Mouse (Mus musculus) mature B cell (primary cell): ENCODE results near the gene Armh3.
"Not testable (repeated sequence)": the region's sequence is repeated elsewhere in the genome, so short reads cannot be mapped to it uniquely, and the experiment has no call there.

ENCODE experiments used
- in situ Hi-C: fragments of 300-500 bp; cut with MboI; formaldehyde crosslinking; loops from 2 replicates; pipeline ENCODE4 v1.14.3; 2019

The Armh3 gene

DNA sequence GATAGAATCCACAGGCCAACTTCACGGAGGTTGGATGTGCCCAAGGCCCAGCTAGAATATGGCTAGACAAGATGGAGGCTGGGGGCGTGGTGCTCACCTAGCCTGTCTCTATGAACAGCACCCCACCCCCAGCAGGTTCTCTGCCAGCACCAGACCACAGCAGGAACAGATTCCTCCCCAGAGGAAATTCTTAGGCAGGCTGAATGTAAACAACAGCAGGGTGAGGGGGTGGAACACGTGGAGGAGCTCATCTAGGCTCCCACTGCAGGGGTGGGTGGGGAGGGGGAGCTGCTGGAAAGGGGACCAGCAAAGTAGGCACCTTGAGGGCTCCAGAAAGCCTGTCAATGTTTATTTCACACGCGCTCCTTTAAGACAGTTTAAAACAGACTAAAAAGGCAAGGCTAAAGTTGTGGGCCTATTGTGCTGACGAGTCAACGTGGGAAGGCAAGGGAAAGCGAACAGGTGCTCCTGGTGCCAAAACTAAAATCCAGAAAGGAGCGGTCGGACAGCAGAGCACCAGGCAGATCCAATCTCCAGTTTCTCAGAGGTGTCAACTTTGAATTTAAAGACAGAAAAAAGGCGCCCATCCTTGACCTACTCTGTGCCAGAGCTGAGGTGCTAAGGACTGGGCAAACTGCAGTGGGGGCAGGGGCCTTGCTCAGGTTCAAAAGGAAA lies 180.3 kb downstream of the Armh3 start:
- in situ Hi-C loops, result no loop called here

DNA sequence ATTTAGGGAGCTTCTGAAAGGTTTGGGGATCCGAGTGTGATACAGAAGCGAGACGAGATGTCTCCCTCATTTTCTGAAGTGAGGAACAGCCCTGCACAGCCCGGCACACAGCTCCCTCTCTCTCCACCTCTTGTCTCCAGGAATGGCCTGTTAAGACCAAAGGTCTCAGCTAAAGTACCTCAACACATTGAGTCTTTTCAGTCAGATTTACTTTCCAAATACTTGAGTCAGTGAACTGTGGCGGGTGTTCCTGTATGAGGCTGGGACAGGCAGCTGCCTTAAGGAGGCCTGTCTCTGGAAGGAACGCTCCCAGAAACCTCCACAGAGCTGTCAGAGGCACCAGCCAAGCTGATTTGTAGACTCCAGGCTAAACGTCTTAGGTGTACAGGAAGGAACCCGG lies 181.6 kb downstream of the Armh3 start:
- in situ Hi-C loops, result no loop called here

DNA sequence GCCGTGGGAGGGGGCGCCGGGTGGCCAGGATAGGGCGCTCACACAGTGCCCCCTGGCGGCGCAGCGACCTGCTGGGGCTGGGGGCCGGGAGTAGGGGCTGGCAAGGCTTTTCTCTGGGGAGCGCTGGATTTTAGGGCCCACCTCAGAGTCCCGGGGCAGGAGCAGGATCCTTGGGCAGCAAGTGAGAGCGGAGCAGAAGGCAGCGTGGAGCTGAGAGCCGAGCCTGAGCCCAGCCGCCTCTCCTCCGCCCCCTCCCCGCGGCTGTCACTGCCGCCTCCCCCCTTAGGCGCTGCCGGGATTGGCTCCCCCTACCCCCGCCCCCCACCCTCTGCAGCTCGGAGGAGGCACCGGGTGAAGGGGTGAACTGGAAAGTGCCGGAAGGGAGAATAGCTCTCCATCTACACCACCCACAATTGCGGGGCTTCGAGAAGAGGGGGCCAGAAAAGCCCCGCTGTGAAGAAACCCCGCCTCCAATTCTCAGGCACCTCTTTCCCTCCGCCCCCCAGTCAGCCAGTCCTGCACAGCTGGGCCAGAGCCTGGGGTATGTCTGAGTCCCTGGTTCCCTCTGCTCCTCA lies 182.4 kb downstream of the Armh3 start, which contains the start of gene Kcnip2:
Kcnip2 (minus strand) TSS at position 231 of the 575 bp plus-strand sequence.
- in situ Hi-C loops, result no loop called here

DNA sequence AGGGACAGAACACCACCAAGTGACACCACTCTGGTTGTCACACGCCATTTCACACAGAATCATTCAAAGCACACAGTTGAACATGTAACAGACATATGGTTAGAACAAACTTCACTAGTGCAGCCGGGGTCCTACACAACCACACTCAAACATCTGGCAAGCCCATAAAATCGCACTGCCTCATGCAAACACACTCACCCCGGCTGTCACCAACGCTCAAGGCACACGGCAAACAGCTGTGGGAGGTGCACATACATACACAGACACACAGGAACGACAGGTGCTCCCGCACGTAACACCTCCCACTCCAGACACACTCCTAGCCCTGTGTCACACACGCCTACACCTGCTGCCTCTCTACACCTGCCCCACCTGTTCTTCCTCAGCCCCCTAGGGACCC lies 183.1 kb downstream of the Armh3 start:
- in situ Hi-C loops, result no loop called here

DNA sequence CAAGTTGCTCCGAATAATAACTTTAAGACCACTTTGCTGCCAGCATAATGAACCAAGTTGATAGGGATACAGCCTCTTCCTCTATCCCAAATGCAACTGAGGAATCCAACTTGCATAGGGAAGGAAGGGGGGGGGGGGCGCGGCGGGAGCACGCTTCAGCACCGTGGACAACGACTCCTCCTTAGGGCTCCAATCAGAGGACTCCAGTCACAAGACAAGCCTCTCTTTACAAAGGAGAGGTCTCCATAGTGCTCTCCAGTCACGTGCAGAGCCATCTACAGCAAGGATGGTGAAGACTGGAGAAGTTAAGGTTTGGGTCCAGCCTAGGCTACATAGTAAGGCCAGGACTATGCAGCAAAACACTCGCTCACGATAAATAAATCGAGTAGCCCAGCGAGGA lies 184.5 kb downstream of the Armh3 start:
- in situ Hi-C loops, result no loop called here

DNA sequence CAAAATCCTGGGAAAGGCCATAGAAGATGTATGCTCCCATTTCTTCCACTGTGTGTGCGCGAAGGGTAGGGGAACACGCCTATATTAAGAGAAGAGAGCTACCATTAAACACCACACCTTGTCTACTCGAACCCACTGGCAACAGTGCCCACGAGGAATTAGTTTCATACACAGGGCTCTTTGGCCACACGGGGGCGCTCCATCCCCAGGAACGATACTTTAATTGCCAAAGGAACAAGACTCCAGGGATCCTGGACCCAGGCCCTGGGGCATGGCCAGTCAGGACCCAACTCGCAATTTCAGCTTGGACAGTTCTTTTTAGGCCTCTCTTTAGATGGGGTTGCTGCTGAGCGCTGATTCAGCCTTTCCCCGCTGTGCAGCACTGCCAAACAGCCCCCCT lies 185.0 kb downstream of the Armh3 start:
- in situ Hi-C loops, result no loop called here

DNA sequence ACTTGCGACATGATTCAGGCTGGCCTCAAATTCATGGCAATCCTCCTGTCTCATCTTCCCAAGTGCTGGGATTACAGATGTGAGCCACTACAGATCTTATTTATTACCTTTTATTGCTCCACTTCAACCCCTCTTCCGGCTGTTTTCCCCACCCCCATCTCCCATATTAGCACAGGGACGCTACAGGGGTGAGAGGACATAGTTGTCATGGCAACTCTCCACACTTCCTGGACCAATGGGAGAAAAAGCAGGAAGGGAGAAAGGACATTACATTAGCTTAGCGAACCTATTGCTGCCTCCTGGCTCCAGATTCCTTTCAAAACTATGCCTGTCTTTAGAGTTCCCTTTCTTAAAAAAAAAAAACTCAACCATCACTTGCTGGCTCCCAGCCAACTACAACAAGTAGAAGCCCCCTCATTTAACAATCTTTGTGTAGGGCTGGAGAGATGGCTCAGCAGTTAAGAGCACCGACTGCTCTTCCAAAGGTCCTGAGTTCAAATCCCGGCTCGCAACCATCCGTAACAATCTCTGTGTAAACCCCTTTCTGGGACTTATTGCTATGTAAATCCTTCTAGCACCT lies 185.5 kb downstream of the Armh3 start:
- in situ Hi-C loops, result no loop called here

DNA sequence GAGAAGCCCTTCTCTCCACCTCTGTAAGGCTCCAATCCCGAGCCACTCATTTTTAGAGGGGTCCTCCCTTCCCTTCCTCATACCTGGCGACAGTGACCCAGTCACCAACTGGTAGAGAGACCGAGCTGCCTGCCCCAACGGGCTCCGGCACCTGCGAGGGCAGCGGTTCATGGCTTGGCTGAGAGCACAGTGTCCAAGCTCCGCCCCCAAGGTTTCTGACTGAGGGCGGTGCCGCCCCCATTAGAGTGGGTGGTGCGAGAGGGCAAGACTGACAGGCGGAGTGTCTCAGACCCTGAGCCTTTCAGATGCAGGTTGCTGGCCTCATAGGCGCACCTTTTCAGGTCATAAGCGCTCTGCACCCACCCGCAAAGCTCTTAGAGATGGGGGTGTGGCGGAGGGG lies 186.2 kb downstream of the Armh3 start:
- in situ Hi-C loops, result no loop called here

DNA sequence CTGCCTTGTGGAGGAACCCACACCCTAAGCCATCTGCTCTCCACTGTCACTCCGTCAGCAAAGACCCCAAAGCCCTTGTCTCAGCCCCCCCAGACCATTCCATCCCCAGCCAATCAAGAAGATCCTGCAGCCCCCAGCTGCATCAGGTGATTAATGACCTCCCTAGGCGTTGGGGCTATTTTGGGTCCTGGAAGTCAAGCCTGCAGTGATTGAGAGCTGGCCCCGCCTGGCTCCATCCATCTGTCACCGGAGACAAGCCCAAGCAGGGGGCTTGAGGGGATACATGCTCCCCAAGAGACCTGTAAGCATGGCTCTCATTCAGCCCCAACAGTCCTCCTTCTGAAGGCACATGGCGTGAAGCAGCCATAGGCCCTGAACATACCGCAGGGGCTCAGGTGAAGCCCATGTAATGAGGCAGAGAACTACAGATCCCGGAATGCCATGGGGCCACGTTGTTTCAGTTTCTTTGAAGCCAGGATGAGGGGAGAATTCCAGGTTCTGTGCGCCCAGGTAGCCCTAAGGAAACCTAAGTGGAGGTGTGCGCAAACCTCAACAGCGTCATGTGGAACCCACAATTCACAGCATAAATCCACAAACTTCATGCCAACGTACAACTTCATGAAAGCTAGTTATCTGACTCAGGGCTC lies 187.1 kb downstream of the Armh3 start:
- in situ Hi-C loops, result no loop called here

DNA sequence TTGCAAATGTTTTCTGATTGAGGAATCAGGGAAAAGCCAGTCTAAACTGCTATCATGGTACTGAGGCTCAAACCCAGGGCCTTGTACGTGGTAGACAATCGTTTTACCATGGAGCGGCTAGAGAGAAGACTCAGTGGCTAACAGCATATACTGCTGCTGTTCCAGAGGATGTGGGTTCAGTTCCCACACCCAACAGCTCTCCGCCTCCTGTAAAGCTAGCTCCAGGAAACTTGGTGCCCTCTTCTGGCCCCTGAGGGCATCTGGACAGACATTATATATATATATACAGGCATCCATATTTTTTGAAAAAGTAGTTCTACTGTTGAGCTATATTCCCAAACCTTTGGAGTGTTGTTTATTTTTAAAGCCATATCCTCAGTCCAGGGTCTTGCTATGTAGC lies 190.6 kb downstream of the Armh3 start:
- in situ Hi-C loops, result no loop called here

DNA sequence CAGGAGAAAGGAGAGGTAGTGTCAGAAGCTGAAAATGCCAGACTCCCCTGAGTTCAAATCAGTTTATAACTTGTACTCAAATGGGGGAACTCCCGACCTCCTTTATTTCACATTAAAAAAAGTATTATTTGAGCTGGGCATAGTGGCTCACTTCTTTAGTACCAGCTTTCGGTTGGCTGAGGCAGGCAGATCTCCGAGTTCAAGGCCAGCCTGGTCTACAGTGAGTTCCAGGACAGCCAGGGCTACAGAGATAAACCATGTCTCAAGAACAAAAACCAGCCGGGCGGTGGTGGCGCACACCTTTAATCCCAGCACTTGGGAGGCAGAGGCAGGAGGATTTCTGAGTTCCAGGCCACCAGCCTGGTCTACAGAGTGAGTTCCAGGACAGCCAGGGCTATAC lies 192.5 kb downstream of the Armh3 start:
- in situ Hi-C loops, result not testable (repeated sequence)

DNA sequence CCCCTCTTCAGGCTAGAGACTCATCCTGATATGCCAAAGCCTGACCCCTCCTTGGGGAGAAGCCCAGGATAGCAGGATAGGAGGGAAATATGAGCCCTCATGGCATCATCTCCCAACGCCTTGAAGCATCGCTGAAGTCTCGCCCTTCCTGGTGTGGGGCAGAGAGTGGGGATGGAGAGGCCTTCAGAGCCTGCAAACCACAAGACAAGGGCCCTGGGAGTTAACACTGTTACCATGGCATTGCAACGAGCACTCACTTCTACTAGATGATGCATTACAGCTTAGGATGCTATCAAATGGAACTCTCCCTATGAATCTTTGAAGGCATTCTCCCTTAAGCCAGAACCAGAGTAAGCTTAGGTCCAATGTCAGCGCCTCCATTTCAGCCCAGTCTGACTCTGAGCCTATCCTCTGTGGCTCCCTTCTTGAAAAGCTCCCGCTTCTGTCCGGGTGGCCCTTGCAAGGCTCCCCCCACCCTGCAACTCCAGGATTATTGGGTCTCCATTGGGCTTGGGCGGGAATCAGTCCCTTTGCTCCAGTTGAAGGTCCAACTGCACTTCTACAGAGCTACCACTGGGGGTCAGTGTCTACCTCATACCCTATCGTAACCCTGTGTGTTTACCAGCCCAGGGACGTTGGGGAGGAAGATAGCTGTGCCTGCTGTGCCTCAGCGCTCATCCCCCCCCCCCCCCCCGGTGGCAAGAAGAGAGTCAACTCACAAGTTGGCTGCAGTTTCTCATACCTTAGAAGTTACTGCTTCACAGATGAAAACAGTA lies 193.5 kb downstream of the Armh3 start:
- in situ Hi-C loops, result no loop called here

DNA sequence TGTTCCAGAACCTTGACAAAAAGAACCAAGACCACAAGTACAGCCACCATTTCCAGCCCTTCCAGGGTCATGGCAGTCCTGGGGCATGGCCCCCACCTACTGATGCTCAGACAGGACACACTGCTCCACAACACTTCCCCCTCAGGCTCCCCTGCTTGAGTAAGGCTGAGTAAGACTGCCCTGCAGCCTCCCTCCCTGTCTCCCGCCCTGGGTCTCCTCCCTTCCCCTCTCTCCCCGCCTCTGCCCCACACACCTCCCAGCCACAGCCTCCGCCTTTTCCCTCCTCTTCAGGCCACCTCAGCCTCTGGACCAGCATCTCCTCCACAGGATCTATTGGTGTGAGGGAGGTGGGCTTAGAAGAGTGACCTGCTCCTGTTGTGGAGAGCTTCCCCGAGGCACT lies 194.9 kb downstream of the Armh3 start:
- in situ Hi-C loops, result no loop called here

DNA sequence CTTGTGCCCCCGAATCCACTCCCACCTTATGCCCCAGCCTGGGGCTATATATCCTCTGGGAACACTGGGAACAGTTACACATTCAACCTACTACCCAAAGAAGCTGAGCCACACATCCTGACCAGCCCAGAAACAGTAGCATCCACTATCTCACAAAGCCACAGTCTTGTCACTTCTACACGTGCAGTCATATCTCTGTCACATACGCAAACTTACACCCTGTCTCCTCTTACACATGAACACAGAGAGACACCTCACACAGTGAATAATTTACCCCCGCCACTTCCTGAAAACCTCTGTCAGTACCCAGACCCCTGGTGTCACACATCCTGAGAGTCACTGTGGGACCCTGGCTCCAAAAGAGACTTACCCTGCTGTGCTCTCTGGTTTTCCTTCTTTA lies 195.6 kb downstream of the Armh3 start:
- in situ Hi-C loops, result no loop called here

DNA sequence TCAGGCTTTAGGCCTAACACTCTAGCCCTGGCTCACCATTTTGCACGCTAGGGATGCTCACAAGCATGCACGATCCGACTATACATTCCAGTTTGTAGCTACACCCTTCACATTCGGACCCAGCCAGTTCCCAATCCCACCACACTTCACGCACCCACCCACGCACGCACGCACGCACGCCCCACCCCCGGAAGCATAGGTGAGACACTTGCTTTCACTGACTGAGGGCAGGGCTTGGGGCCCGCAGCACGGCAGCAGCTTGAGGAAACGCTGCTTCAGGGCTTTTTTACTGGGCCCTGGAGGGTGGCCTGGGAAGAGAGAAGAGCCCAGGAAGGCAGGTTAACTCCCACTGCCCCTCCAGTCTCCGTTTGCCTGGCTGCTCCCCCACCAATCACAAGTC lies 201.4 kb downstream of the Armh3 start:
- in situ Hi-C loops, result no loop called here

DNA sequence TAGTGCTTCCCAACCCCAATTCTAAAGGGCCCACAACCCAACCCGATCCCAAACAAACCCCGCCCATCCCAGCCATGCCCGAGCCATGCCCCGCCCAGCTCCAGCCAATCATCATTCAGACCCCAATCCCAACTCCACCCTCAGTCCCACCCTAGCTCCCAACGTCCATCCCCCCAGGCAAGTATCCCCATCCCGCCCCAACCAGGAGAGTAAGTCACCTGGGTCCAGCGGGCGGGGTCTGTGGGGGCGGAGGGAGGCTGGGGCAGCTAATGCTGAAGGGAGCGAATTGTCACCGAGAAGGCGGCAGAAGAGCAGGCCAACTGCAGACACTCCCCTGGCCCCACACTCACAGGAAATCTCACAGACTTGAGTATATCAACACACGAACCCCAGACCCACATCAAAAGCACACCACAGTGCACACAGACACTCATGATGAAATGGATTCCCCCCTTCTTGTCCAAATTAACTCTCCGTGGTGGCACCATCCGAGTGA lies 202.2 kb downstream of the Armh3 start:
- in situ Hi-C loops, result no loop called here

DNA sequence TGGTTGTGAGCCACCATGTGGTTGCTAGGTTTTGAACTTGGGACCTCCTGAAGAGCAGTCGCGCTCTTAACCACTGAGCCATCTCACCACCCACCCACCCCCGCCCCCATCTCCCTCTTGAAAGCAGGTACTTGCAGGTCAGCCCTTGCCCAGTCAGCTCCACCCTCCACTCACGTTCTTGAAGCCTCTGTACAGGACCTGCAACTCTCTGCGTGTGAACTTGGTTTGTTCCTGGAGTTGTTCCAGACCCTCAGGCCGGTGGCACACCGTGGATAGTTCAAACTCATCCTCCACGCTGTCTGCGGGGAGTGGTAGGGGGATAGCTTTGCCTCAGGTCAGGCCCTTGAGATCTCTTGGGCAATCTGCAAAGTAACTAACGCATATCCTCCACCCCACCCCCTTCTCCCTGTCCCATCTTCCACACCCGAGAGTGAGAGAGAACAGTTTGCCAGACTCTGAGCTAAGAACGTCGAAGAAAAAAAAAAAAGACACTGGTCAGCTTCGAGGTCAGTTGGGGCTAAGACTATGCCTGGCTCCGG lies 202.8 kb downstream of the Armh3 start:
- in situ Hi-C loops, result no loop called here

DNA sequence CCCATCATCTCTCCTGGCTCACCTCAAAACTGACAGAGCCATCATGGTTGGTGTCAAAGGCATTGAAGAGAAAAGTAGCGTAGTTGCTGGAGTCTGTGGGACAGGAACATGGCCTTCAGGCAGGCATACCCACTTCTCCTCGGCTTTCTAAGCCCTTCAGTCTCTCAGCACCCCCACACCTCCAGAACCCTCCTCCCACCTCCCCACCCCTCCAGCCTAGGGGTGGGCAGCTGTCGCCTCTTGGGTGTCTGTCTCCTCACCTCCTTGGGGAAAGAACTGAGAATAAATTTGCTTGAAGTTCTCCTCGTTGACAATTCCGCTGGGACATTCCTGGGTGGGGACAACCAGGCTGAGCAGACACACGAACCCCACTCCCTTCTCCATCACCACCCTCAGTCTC lies 203.6 kb downstream of the Armh3 start:
- in situ Hi-C loops, result no loop called here

DNA sequence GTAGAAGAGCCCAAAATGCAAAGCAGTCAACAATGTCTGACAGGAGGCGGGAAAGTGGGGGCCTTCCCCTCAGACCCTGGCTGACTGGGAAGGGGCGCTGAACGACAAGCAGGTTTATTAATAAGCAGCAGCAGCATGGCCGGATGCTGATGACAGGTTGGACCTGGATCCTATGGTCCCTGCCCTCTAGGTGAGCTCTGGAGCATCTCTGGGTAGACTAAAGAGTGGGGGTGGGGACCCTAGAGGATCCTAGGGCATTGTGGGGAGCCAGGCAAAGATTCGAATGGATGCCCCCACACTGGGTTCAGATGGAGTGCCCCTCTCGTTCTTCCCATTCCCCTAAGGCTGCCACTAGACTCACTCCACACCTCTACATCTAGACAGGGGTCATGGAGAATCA lies 205.9 kb downstream of the Armh3 start:
- in situ Hi-C loops, result no loop called here

DNA sequence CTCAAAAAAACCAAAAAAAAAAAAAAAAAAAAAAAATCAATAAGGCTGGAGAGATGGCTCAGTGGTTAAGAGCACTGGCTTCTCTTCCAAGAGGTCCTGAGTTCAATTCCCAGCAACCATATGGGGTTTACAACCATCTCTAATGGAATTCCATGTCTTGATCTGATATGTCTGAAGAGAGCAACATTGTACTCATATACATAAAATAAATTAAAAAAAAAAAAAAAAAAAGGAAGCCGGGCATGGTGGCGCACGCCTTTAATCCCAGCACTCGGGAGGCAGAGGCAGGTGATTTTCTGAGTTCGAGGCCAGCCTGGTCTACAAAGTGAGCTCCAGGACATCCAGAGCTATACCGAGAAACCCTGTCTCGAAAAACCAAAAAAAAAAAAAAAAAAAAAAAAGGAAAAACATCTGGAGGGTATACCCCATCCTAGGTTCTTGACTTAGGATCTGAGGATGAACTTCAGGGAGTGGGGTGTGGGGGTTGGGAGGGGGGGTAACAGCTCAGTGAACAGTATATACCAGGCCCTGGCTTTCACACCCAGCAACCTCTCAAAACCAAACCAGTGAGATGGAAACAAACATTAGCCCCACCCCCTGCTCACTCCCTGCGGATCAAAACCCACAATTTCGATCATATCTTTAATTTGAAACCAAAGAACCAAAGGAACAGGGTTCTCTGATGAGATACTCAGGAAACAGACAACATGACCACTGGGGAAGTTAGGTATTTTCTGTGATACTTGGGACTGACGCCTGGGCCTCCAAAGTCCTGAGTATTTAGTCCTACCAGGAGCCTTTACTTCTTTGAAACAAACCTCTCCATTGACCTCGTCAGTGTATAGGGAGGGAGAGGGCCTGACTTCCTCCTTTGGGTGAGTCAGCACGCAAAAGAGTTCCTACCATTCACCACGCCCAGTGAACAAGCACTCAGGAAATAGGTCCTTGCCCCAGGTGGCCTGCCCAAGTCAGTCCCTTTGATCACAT lies 208.1 kb downstream of the Armh3 start:
- in situ Hi-C loops, result no loop called here

DNA sequence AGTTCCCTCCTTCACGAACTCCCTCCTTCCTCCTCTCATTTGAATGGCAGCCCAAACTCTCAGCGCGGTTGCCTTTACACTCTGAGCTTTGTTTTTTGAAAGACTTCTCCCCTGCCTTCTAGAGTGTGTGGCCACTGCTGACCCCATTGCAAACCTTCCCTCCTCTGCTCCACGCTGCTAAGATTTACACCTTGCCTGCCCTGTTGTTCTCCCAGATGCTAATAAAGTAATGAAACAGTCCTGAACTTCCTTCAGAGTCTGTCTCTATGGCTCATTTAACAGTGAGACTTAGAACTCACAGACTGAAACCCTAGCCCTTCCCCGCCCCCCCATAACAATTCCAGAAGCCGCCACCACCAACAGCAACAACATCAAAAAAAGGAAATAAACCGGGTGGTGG lies 208.9 kb downstream of the Armh3 start:
- in situ Hi-C loops, result no loop called here
